Mouse (Mus musculus) mouse embryonic stem cell (cell line): ENCODE measurements around the gene Atp6v0d1.

Source experiments
- in situ Hi-C, 2 experiments: fragments of 300-500 bp; cut with MboI; formaldehyde crosslinking; loops; 1 replicate in 1 of 2; 3 replicates in 1 of 2; pipeline ENCODE4 v1.14.3; 2019 to 2020; ENCODE audit warnings: low sequenced_read_pairs in 2 of 2, low pct_unique_long_range_greater_than_20kb in 1 of 2, mixed read lengths in 1 of 2; ENCODE audit not compliant: unreplicated experiment in 1 of 2

The Atp6v0d1 gene

DNA sequence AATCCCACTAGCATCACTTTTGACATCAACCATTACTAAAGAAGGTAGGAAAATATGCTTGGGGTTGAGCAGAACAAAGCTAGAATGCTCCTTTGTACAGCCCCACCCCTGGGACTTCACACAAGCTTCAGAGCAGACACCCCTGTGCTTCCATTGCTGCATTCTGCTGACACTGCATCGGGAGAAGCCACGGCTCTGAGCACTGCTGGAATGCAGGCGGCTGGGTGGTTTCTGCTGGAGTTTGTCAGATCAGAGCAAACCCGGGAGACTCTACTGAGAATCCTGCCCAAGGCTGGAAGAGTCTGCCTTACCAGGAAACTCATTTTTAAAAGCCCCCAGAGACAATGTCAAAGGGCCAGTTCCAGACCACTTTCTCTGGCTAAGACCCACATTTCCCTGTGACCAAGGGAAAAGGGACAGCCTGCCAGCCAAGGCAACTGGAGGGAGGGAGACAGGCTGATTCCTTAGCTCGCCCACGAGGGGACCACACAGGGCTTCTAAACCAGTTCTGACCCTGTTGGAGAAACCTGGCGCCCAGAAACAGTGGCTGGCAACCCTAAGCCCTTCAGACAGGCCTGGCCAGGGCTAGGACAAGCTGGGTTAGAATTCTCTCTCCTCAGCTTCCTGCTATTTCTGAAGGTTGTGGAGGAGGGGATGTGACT, 21.2 kb downstream of the Atp6v0d1 start:
- in situ Hi-C loops, result no loop called here

GRCm38 (mm10) chr8:105543703-105544102, 22.1 kb downstream of the Atp6v0d1 start:
- in situ Hi-C loops, result no loop called here

DNA sequence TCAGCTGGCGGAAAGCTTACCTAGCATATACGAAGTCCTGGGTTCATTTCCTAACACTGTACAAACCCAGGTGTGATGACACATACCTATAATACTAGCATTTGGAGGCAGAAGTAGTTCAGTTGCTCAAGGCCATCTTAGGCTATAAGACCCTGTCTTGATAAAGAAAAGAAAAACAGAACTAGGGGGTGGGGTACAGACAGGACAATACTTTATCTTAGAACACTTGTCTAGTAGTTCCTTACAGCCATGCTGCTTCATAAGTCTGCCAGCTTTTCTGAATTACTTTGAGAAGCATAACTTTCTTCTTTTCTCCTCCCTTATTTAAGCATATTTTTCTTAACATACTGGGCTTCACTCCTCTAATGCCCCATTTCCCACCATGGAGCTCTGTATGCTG, 23.0 kb downstream of the Atp6v0d1 start:
- in situ Hi-C loops, result no loop called here

DNA sequence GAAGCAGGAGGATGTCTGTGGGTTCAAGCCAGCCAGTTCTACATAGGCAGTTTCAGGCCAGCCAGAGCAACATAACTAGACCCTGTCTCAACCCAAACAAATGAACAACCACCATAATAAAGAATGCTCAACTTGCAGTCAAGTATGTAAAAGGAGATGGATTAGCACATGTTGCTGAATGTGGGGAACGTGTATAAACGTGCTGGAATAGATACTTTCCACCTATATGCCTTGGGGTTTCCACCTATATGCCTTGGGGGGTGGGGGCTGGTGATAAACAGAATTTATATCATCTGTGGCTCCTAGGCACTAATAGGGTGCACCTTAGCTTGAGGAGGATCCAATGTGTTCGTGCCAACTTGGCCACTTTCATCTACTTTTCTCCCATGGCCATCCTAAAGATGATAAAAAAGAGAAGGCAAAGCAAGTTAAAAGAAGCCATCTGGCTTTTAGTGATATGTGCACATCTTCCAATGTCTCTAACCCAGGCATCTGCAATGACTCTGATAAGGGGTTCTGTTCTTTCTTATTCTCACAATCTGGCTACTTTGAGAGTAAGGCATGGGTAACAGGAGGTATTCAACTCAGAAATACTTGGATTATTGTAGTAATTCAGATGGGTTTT, 23.7 kb downstream of the Atp6v0d1 start:
- in situ Hi-C loops, result no loop called here

- in situ Hi-C loops, result no loop called here
Measured at GRCm38 (mm10) chr8:105538940-105539339, 26.9 kb downstream of the Atp6v0d1 start.

DNA sequence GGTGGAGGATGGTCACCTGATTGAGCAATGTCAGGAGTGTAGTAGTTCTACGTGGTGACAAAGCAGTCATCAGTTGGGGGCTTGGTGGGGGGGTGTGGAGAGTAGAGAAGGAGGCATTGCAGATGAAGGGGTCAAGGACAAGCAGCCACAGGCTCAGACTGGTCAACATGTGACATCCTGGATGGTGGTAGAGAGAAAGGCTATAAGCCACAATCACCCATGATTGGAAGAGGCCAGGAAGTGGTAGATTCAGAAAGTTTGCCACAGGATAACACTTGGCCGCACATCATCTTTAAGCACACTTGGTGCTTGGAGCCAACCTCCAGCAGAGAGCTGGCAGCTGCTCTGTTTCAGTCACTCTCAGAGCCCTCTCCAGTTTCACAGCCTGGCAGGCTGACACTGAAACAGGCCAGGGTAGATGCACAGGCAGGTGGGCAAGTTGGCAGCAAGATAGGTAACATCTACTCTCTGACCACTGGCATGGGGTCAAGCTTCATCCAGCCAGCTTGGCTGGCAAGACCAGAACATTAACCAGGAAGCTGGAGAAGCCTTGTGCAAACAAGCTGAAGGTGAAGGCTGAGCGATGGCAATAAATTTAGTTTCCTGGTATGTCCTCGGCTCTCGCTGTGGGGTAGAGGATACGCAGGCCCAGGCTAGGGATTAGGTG, 28.7 kb downstream of the Atp6v0d1 start:
- in situ Hi-C loops, result no loop called here

DNA sequence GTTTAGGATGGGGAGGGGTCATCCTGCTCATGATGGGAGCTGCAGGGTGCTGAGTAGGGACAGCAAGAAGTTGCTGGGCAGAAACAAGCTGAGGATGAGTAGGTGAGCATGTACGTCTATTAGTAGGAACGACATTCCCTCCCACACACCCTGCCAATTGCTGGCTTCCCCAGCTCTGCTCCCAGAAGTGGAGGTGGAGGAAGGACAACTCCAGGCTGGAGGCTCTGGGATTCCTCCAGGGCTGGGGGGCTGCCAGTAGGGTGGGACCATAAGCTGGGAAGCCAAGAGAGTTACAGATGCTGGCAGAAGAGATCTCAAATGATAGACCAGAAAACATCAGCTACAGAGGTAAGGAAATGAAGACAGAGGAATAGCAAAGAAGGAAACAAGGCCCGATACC, 29.3 kb downstream of the Atp6v0d1 start:
- in situ Hi-C loops, result no loop called here

DNA sequence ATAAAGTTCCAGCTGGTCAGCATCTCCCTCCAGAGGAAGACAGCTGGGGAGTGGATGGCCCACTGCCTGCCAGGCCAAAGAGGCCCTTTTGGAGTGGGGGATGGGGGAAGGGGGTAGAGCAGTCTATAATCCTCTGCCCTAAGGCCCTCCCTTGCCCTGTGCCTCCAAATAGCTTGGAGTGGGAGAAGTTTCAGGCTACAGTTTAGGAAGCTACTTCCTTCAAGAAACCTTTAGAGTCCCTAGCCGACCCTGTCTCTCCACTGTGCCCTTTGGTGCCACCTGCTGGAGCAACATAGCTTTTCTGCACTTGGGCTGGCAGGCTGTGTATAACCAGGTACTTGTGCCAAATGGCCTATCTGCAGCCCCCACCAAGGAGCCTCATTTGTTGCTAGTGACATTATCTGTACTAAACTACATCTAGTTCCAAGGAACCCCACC, 31.9 kb downstream of the Atp6v0d1 start:
- in situ Hi-C loops, result no loop called here

- in situ Hi-C loops, result no loop called here
Measured at GRCm38 (mm10) chr8:105533439-105533838, 32.4 kb downstream of the Atp6v0d1 start.

- in situ Hi-C loops, result no loop called here
Measured at GRCm38 (mm10) chr8:105531774-105532173, 34.1 kb downstream of the Atp6v0d1 start.

DNA sequence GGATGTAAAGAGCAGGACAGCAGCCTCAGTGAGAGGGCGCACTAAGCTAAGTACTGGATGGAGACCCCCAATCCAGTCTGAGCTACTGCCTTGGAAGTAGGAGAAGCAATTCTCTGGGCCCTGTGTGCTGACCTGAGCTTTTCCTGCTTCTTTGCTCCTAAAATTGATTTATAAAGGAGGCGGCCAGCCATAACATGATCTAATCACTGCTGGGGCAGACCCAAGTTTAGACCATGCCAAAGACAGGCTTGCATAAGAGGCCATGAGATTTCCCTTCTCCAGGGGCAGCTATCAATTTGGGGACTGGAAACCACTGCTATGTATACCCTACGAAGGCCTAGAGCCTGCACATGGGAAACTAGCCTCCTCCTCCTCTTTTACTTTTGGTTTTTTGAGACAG, 36.6 kb downstream of the Atp6v0d1 start:
- in situ Hi-C loops, result no loop called here

GRCm38 (mm10) chr8:105528206-105528605, 37.6 kb downstream of the Atp6v0d1 start:
- in situ Hi-C loops, result no loop called here

GRCm38 (mm10) chr8:105527110-105527509, 38.7 kb downstream of the Atp6v0d1 start:
- in situ Hi-C loops, result no loop called here

DNA sequence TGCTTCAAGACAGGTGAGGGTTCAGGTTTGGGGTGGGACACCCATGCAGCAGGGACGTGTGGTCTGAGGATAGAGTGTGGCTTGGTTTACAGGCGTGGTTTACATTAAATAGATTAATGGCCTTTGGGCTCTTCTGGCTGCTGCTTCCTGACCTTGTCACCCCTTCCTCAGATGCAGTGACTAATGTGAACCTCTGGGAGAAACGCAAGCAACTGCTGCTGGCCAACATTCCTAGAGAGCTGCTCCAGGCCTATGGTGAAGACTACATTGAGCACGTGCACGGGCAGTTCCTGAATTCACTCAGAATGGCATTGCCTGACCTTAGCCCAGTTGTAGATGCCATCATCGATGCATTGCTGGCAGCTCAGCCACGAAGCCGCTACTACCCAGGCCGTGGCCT, 43.0 kb downstream of the Atp6v0d1 start:
- in situ Hi-C loops, result no loop called here

- in situ Hi-C loops, result no loop called here
Measured at GRCm38 (mm10) chr8:105521995-105522769, 43.7 kb downstream of the Atp6v0d1 start.

DNA sequence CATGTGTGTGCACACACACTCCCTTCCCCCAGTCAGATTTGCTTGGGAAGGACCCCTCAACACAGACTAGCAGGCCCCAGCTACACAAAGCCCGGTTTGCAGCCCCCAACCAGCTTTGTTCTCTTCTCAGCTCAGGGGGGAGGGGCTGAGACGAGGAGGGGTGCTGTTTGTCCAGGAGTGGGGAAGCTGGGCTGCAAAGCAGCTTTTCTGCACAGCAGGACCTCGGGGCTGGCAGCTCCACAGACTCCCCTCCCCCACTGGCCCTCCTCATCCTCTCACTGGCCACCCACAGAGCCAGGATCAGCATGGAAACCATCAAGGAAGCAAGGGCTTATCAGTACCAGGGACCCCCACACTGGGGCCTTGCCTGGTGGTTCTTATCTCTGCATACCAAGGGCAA, 44.8 kb downstream of the Atp6v0d1 start:
- in situ Hi-C loops, result no loop called here

DNA sequence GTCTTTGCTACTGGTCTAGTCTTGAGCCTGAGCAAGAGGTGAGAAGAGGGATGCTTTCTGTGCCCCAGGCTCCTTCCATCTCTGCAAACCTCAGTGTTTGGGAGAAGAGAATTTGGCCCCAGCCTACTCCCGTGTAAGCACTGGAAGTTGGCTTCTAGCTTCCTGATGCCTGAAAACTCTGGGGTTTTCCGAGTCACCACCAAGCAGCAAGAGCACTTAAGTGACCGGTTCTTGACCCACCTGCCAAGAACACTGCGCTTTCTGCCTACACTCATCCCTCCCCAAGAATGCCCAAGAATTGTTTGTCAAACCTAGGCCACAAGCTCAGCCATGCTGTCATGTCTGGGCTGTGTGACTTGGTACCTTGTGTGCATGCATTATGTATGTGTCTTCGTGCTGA, 45.3 kb downstream of the Atp6v0d1 start:
- in situ Hi-C loops, result no loop called here

- in situ Hi-C loops, result no loop called here
Measured at GRCm38 (mm10) chr8:105519591-105519990, 46.3 kb downstream of the Atp6v0d1 start.
